Mouse (Mus musculus) ES-E14 (cell line): Measurements from ENCODE around the gene Foxo1.

Experiments used
- CHD2 ChIP-seq: IDR thresholded peaks from 2 replicates; pipeline ENCODE4 v1.6.1; 2014; ENCODE audit warnings: mild to moderate bottlenecking, low read depth, low read length, inconsistent platforms
- MAFK ChIP-seq: IDR thresholded peaks from 2 replicates; pipeline ENCODE4 v1.6.1; 2014; ENCODE audit warnings: mild to moderate bottlenecking, low read depth, low read length, inconsistent platforms; ENCODE audit not compliant: insufficient read depth
- ZC3H11A ChIP-seq: IDR thresholded peaks from 2 replicates; pipeline ENCODE4 v1.6.1; 2012; ENCODE audit warnings: low read depth, mild to moderate bottlenecking, inconsistent platforms, low read length, borderline replicate concordance
- ZNF384 ChIP-seq: IDR thresholded peaks from 2 replicates; pipeline ENCODE4 v1.6.1; 2012; ENCODE audit warnings: low read depth, low read length, inconsistent platforms

DNA sequence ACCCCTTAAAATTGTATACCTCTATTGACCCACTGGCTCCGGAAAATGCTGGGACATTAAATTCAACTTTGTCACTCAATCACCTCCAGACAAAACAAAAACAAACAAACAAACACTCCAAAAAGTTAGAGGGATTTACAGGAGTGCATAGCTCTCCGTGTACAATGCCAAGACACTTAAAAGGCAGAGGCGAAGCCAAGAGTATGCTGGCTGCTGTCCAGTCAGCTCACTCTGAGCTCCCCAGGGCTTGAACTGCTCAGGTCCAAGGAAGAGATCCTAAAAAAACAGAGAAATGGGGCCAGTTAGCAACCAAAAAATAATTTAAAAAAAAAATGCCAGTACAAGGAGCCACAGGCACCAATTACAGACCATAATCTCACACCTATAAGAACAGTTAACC, 9.6 kb upstream of the Foxo1 start:
- TF ChIP-seq CHD2 (no peak), ZNF384 (no peak), MAFK (no peak), ZC3H11A (no peak)
